Mouse (Mus musculus): Measurements from ENCODE around the gene Comtd1. TPM values are rescaled to one million over a fixed set of nuclear protein-coding genes. Genes with fewer than 3 reads are reported as not detected.

Gene Comtd1
- total RNA-seq, 2 experiments from 2014 or later: 32.3 to 34.7 TPM

DNA sequence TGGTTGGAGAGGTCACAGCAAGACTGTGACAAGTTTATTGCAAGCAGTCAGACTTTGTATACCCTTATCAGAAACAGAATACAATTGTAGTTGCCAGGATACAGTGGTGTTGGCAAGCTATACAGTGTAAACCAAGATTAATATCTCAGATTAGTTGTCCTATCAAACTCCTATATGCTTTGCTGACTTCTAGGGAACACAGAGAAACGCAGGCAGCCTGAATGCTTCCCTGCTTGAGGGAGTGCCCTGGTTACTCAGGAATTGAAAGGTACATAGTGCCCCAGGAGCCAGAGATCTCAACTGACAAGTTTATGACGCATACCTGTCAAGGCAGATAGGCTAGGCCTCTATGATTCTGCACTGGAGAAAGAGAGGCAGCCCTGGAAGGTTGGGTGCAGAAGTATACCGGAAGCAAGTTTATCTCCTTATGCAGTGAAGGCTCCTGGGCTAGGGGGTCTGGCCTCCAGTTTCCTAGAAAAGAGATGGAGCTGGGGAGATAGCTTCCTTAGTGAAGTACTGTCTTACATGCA, 42.1 kb downstream of the Comtd1 start:
- no peak for DNase-seq (ENCODE audit: low spot score in 2 of 2)

DNA sequence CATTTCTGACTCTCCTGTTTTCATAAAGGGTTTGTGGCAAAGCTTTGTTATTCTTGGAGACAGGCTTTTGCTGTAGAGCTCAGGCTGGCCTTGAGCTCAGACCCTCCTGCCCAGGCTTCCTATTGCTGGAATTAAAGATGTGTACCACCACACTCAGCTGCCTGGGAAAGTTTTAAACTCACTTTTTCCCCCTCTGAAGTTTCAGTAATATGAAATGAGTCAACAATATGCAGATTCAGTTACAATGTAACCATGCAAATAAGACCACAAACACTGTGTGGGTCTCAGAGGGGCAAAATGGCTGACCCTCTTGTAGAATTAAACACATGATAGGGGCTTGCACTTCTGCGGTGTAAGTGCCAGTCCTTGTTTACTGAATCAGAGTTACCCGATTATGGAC, 42.6 kb downstream of the Comtd1 start:
- no peak for DNase-seq (ENCODE audit: low spot score in 2 of 2)

DNA sequence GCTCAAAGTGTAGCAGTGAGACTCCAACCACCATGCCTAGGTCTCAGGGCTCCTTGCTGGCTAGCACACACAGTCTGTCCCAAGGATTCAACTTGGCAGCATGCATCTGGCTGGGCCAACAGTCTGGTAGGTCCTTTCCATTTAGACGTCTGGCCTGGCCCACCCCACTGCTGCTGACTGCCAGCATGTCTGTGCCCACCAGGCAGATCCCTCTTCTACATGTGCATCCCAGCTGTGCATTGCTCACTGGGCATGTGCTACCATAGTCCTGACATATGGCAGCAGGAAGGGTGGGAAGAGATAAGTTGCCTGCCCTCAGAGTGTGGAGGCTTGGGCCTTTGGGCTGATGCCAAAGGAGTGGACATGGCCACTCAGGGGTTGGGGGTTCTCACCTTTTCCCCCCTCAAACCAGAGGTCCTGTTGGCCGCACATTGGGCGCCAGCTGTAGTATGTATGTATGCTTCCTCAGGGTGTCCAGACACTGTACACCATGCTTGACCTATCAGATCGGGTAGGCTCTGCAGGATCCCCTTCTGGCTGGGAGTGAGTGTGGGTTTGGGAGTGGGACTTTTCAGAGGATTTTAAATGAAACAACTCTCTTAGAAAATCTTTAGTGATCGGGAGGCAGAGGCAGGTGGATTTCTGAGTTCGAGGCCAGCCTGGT, 46.1 kb downstream of the Comtd1 start:
- no peak for DNase-seq (ENCODE audit: low spot score in 2 of 2)

DNA sequence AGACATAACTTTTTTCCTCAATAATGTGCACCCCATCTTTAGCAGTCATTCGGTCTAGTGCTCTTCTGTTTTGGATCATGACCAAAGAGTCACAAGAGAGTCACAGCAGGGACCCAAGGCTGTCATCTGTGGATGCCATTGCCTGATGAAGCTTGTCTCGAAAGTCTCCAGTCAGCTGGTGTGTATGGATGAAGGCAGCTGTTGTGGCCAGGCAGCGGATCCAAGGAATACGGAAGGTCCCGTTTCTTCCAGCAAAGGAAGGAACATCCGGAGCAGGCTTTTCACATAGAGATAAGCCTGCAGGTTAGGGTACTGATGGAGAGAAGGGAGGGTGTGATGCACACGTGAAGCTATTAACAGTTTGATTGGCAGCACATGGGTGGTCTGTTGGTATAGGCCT, 47.2 kb downstream of the Comtd1 start:
- no peak for DNase-seq (ENCODE audit: low spot score in 2 of 2)

DNA sequence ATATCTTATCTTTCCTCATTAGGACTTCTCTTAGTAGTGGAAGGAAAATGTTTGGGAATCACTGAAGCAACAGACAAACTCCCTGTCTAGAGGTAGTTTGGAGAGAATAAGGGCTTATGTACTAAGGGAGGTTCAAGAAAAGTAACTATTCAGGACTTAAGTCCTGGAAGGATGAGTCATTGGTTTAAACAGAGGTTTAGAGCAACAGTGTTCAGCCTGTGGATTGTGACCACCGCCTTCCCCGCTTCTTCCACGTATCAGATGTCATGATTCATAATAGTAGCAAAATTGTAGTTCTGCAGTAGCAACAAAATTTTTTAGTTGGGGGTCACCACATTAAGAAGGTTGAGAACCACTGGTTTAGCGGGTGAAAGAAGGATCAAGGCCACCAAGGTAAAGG, 48.1 kb downstream of the Comtd1 start:
- DNase-seq (ENCODE audit: low spot score in 2 of 2): no peak

Other genes starting within 250 kb of the Comtd1 start
- gene Dupd1, start 134.4 kb downstream of the Comtd1 start, total RNA-seq (2021): under 1 TPM; 0.33 to 0.48 TPM
- gene Samd8, start 98.4 kb downstream of the Comtd1 start, total RNA-seq (2021): 10 to 100 TPM; 88.8 to 94.2 TPM
- gene Dusp13, start 97.8 kb downstream of the Comtd1 start, total RNA-seq (2021): under 1 TPM in 1 of 2 experiments, not detected in 1; 0.64 TPM
- gene Vdac2, start 23.7 kb downstream of the Comtd1 start, total RNA-seq (2021): 100 to 1,000 TPM; 231 to 233 TPM
- 1 to 10 TPM; 2.9 TPM for gene Zfp503, start 140.6 kb upstream of the Comtd1 start, total RNA-seq (2021)
- gene Lrmda, start 170.7 kb upstream of the Comtd1 start, total RNA-seq (2021): under 1 TPM in 1 of 2 experiments, not detected in 1; 0.95 TPM